Mouse (Mus musculus) small intestine, adult 2 months (tissue): ENCODE measurements at regions not wholly inside any gene's neighbourhood (a gene's known extent, or its start where the extent isn't known, plus 50 kb on each side); places are given as distances from the start of the nearest gene placed in this dataset.
"Not testable (repeated sequence)": the region's sequence is repeated elsewhere in the genome, so short reads cannot be mapped to it uniquely, and the experiment has no call there.

Experiments used
- CTCF ChIP-seq: fragments of 200-500 bp; IDR thresholded peaks from 2 replicates; pipeline ENCODE4 v1.5.1; 2012; ENCODE audit warnings: low read depth, mild to moderate bottlenecking, control low read depth, inconsistent platforms, low read length, moderate library complexity, mixed read lengths; ENCODE audit not compliant: insufficient replicate concordance, insufficient read length; ENCODE audit errors: extremely low read depth
- POLR2A ChIP-seq: fragments of 200-500 bp; IDR thresholded peaks from 2 replicates; pipeline ENCODE4 v1.6.1; 2012; ENCODE audit warnings: low read depth, mild to moderate bottlenecking, control low read depth, inconsistent platforms, low read length, moderate library complexity

GRCm38 (mm10) chr13:52144066-52144465 is 297.6 kb downstream of the Gadd45g start:
- not testable (repeated sequence) for TF ChIP-seq CTCF, POLR2A
